Mouse (Mus musculus) ES-Bruce4 (cell line): Measurements from ENCODE around the gene Sdr42e1.

Experiments used
- CTCF ChIP-seq: IDR thresholded peaks from one replicate; pipeline ENCODE4 v1.8.1; 2011; ENCODE audit warnings: low read depth, low read length
- EP300 ChIP-seq: IDR thresholded peaks from 2 replicates; pipeline ENCODE4 v1.6.1; 2011; ENCODE audit warnings: low read depth, low read length; ENCODE audit not compliant: insufficient read depth
- POLR2A ChIP-seq: IDR thresholded peaks from one replicate; pipeline ENCODE4 v1.8.1; 2011; ENCODE audit warnings: low read length; ENCODE audit not compliant: insufficient read depth

DNA sequence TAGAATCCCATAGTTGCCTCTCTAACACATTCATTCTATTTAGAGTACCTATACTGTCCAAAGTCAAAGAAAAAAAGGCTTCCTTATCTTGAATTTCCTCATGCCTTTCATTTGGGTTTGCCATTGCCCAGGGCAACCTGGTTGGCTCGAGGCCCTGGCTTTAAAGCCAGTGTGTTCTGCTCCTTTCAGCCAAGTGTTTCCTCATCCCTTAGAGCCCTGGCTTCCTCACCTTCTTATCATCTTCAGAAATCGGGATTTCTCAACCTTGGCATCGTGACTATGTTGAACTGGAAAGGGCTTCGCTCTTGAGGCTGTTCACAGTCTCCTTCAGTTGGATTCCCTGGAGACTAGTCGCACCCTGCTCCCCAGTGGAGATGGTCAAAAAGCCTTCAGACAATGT lies 41.1 kb upstream of the Sdr42e1 start:
- no peak for TF ChIP-seq CTCF
- TF ChIP-seq POLR2A = no peak
- TF ChIP-seq EP300 = no peak
